Mouse (Mus musculus) forebrain, embryonic 14.5 days (tissue): ENCODE results near the gene Cd9. TPM values are rescaled to one million over a fixed set of nuclear protein-coding genes. Genes with fewer than 3 reads are reported as not detected.

Experiments used
- ATAC-seq: fragments of 200-750 bp; cut with Nextera tagmentation; 2 replicates; pipeline ENCODE4 v1.8.0; 2017; ENCODE audit warnings: mild to moderate bottlenecking, moderate library complexity
- DNase-seq: peaks from one replicate; pipeline ENCODE4 v3.0.0-alpha.2; 2015; ENCODE audit warnings: low spot score
- H3K27ac ChIP-seq: fragments of 300-500 bp; sonication (generic); 2 replicates; pipeline ENCODE4 v1.5.1; 2014; ENCODE audit warnings: low read depth, mild to moderate bottlenecking, control low read depth, low read length, moderate library complexity
- H3K27me3 ChIP-seq: fragments of 300-500 bp; sonication (generic); replicated peaks from 2 replicates; pipeline ENCODE4 v1.6.1; 2014; ENCODE audit warnings: low read length, control low read depth, mixed read lengths; ENCODE audit not compliant: control insufficient read depth, insufficient read depth
- H3K36me3 ChIP-seq: fragments of 300-500 bp; sonication (generic); 2 replicates; pipeline ENCODE4 v1.6.1; 2014; ENCODE audit warnings: low read length, control low read depth; ENCODE audit not compliant: control insufficient read depth, insufficient read depth
- H3K4me1 ChIP-seq: fragments of 300-500 bp; sonication (generic); 2 replicates; pipeline ENCODE4 v1.6.1; 2014; ENCODE audit warnings: antibody characterized with exemption, low read length, control low read depth; ENCODE audit not compliant: control insufficient read depth, insufficient read depth
- H3K4me2 ChIP-seq: fragments of 300-500 bp; sonication (generic); 2 replicates; pipeline ENCODE4 v1.6.1; 2014; ENCODE audit warnings: mild to moderate bottlenecking, control low read depth, low read length
- H3K4me3 ChIP-seq: fragments of 300-500 bp; sonication (generic); 2 replicates; pipeline ENCODE4 v1.5.1; 2014; ENCODE audit warnings: low read depth, low read length, control low read depth
- H3K9ac ChIP-seq: fragments of 300-500 bp; sonication (generic); 2 replicates; pipeline ENCODE4 v1.6.1; 2014; ENCODE audit warnings: mild to moderate bottlenecking, low read length, control low read depth, moderate library complexity
- H3K9me3 ChIP-seq: fragments of 300-500 bp; sonication (generic); replicated peaks from 2 replicates; pipeline ENCODE4 v1.6.1; 2016; ENCODE audit warnings: low read length, control low read depth, mixed read lengths; ENCODE audit not compliant: control insufficient read depth
- WGBS: fragments of 180-500 bp; shearing (Covaris S2); extraction: QIAGEN DNeasy Blood & Tissue Kit; methylation state at CpG from one replicate; pipeline ENCODE4 v1.1.7; 2014; 5-methylcytosine and 5-hydroxymethylcytosine counted together
- polyA plus RNA-seq: library from polyadenylated mRNA; unstranded; fragments of >200 nt; fragmentation: Nextera tagmentation; extraction: Ambion mirVana; gene quantifications from 2 replicates; pipeline ENCODE4 v1.2.1, GENCODE M21; 2014

Cd9 gene
- polyA plus RNA-seq, 1 experiment from 2014 or later: 77.8 TPM

- H3K9ac ChIP-seq: 0 out of 2 replicates have a peak overlapping the region, but pooled peaks have one; percentile 25
- peak; percentile 63 for DNase-seq
- WGBS: 29% methylated on average over 12 of the region's 12 CpGs
Measured at GRCm38 (mm10) chr6:125480396-125481361, 13.9 kb downstream of the Cd9 start.

GRCm38 (mm10) chr6:125479359-125479758, 15.2 kb downstream of the Cd9 start:
- no peak overlapping the region for H3K4me2 ChIP-seq
- DNase-seq: no peak
- H3K27ac ChIP-seq: no peak overlapping the region
- no peaks in the 10 kb centered on the region for H3K27me3 ChIP-seq
- 90% methylated on average over 9 of the region's 9 CpGs for WGBS
- H3K36me3 ChIP-seq: no peaks in the 10 kb centered on the region
- no peak for ATAC-seq
- no peak overlapping the region for H3K4me3 ChIP-seq
- no peaks in the 10 kb centered on the region for H3K9me3 ChIP-seq
- H3K9ac ChIP-seq: no peak overlapping the region
- peaks cover 15% of the 10 kb centered on the region for H3K4me1 ChIP-seq

More at GRCm38 (mm10) chr6:125480396-125481361, 13.9 kb downstream of the Cd9 start:
- Histone ChIP-seq H3K4me1 (peaks cover 15% of the 10 kb centered on the region), H3K36me3 (no peaks in the 10 kb centered on the region), H3K9me3 (no peaks in the 10 kb centered on the region), H3K27me3 (no peaks in the 10 kb centered on the region), H3K4me3 (no peak overlapping the region), H3K4me2 (no peak overlapping the region), H3K27ac (peak overlapping the region; percentile 44)
- ATAC-seq: peak; percentile 60

GRCm38 (mm10) chr6:125478135-125479128, 16.2 kb downstream of the Cd9 start:
- no peaks in the 10 kb centered on the region for H3K36me3 ChIP-seq
- H3K4me2 ChIP-seq: no peak overlapping the region

GRCm38 (mm10) chr6:125476826-125477589, 17.6 kb downstream of the Cd9 start:
- DNase-seq: peak; percentile 37
- H3K4me2 ChIP-seq: no peak overlapping the region
- ATAC-seq: no peak
- no peaks in the 10 kb centered on the region for H3K9me3 ChIP-seq
- peaks cover 15% of the 10 kb centered on the region for H3K4me1 ChIP-seq
- H3K27me3 ChIP-seq: no peaks in the 10 kb centered on the region
- H3K27ac ChIP-seq: 0 out of 2 replicates have a peak overlapping the region, but pooled peaks have one; percentile 18
- H3K4me3 ChIP-seq: no peak overlapping the region
- H3K9ac ChIP-seq: no peak overlapping the region
- no peaks in the 10 kb centered on the region for H3K36me3 ChIP-seq
- WGBS: 63% methylated on average over 9 of the region's 9 CpGs

More at GRCm38 (mm10) chr6:125478135-125479128, 16.2 kb downstream of the Cd9 start:
- Histone ChIP-seq H3K27me3 (no peaks in the 10 kb centered on the region), H3K9ac (no peak overlapping the region), H3K27ac (no peak overlapping the region), H3K4me1 (peaks cover 15% of the 10 kb centered on the region), H3K4me3 (no peak overlapping the region), H3K9me3 (no peaks in the 10 kb centered on the region)
- ATAC-seq (no peak), DNase-seq (no peak)
- WGBS: 85% methylated on average over 16 of the region's 16 CpGs

GRCm38 (mm10) chr6:125476090-125476489, 18.5 kb downstream of the Cd9 start:
- H3K36me3 ChIP-seq: no peaks in the 10 kb centered on the region
- WGBS: 31% methylated on average over 8 of the region's 8 CpGs
- H3K27ac ChIP-seq: no peak overlapping the region
- no peak overlapping the region for H3K4me2 ChIP-seq
- H3K4me3 ChIP-seq: no peak overlapping the region
- ATAC-seq (no peak), DNase-seq (peak; percentile 42)
- H3K9me3 ChIP-seq: no peaks in the 10 kb centered on the region
- peaks cover 13% of the 10 kb centered on the region for H3K4me1 ChIP-seq
- no peaks in the 10 kb centered on the region for H3K27me3 ChIP-seq
- H3K9ac ChIP-seq: no peak overlapping the region

GRCm38 (mm10) chr6:125475184-125475583, 19.4 kb downstream of the Cd9 start:
- WGBS: 25% methylated on average over 1 of the region's 1 CpGs

GRCm38 (mm10) chr6:125473939-125474338, 20.7 kb downstream of the Cd9 start:
- Histone ChIP-seq H3K9me3 (no peaks in the 10 kb centered on the region), H3K27me3 (no peaks in the 10 kb centered on the region), H3K4me2 (no peak overlapping the region), H3K9ac (no peak overlapping the region), H3K4me1 (peaks cover 4% of the 10 kb centered on the region), H3K36me3 (no peaks in the 10 kb centered on the region), H3K27ac (no peak overlapping the region), H3K4me3 (no peak overlapping the region)
- no peak for DNase-seq
- no peak for ATAC-seq
- 85% methylated on average over 5 of the region's 5 CpGs for WGBS

More at GRCm38 (mm10) chr6:125475184-125475583, 19.4 kb downstream of the Cd9 start:
- Histone ChIP-seq H3K27ac (no peak overlapping the region), H3K4me3 (no peak overlapping the region), H3K27me3 (no peaks in the 10 kb centered on the region), H3K4me1 (peaks cover 5% of the 10 kb centered on the region), H3K4me2 (no peak overlapping the region), H3K9me3 (no peaks in the 10 kb centered on the region), H3K36me3 (no peaks in the 10 kb centered on the region), H3K9ac (no peak overlapping the region)
- no peak for ATAC-seq
- no peak for DNase-seq

GRCm38 (mm10) chr6:125473321-125473721, 21.3 kb downstream of the Cd9 start:
- WGBS: 93% methylated on average over 9 of the region's 9 CpGs
- H3K4me2 ChIP-seq: no peak overlapping the region
- H3K9ac ChIP-seq: no peak overlapping the region
- H3K9me3 ChIP-seq: no peaks in the 10 kb centered on the region
- no peak overlapping the region for H3K4me3 ChIP-seq
- no peaks in the 10 kb centered on the region for H3K36me3 ChIP-seq
- H3K27ac ChIP-seq: no peak overlapping the region
- H3K27me3 ChIP-seq: no peaks in the 10 kb centered on the region
- ATAC-seq (no peak), DNase-seq (no peak)
- H3K4me1 ChIP-seq: peaks cover 9% of the 10 kb centered on the region
